Mouse (Mus musculus) common myeloid progenitor, adult 5-6 weeks (primary cell): ENCODE measurements around the gene Adamts10. TPM values are rescaled to one million over a fixed set of nuclear protein-coding genes. Genes with fewer than 3 reads are reported as not detected.
A peak's percentile ranks its signal among the peaks of the same experiment; 100 is the strongest.

Experiments used
- ATAC-seq: replicated peaks from 2 replicates; pipeline ENCODE4 v1.8.0; 2016; ENCODE audit warnings: low read depth, mild to moderate bottlenecking, moderate TSS enrichment, inconsistent platforms; ENCODE audit not compliant: poor library complexity, severe bottlenecking
- total RNA-seq: library from RNA; stranded (forward); fragments of 200-1000, 187-1606 nt; gene quantifications from 2 replicates; pipeline ENCODE4 v1.2.3, GENCODE M21; 2017

Gene Adamts10
- total RNA-seq, 1 experiment from 2014 or later, result 28.0 TPM

- ATAC-seq, result no peak
These were observed 28.1 kb downstream of the Adamts10 start for GRCm38 (mm10) chr17:33552113-33552512.

- ATAC-seq, result no peak
These were observed 29.0 kb downstream of the Adamts10 start for GRCm38 (mm10) chr17:33552964-33553363.

GRCm38 (mm10) chr17:33554536-33554935 is 30.5 kb downstream of the Adamts10 start:
- ATAC-seq, result no peak

GRCm38 (mm10) chr17:33555223-33555855 is 31.3 kb downstream of the Adamts10 start, which contains the start of gene Myo1f:
Gene Myo1f (plus strand): TSS chr17:33555707.
- peak; percentile 94 for ATAC-seq

GRCm38 (mm10) chr17:33557922-33558321 is 33.9 kb downstream of the Adamts10 start:
- no peak for ATAC-seq

GRCm38 (mm10) chr17:33563527-33564076 is 39.6 kb downstream of the Adamts10 start:
- ATAC-seq, result peak; percentile 79

- no peak for ATAC-seq
These were observed 40.6 kb downstream of the Adamts10 start for GRCm38 (mm10) chr17:33564599-33564998.

- ATAC-seq, result peak; percentile 87
These were observed 42.2 kb downstream of the Adamts10 start for GRCm38 (mm10) chr17:33566182-33566581.

GRCm38 (mm10) chr17:33584061-33584460 is 60.1 kb downstream of the Adamts10 start:
- no peak for ATAC-seq

- ATAC-seq, result no peak
These were observed 62.0 kb downstream of the Adamts10 start for GRCm38 (mm10) chr17:33586011-33586410.

- ATAC-seq, result no peak
These were observed 73.3 kb downstream of the Adamts10 start for GRCm38 (mm10) chr17:33597271-33597670.

GRCm38 (mm10) chr17:33598506-33598905 is 74.5 kb downstream of the Adamts10 start:
- ATAC-seq, result no peak

- no peak for ATAC-seq
These were observed 76.0 kb downstream of the Adamts10 start for GRCm38 (mm10) chr17:33599836-33600475.

GRCm38 (mm10) chr17:33600831-33601230 is 76.8 kb downstream of the Adamts10 start:
- no peak for ATAC-seq

GRCm38 (mm10) chr17:33601947-33602346 is 77.9 kb downstream of the Adamts10 start:
- ATAC-seq, result no peak

Other genes with a start within 250 kb of the Adamts10 start
- gene Zfp955b, start 234.7 kb upstream of the Adamts10 start, total RNA-seq, result 8.8 and 9.5 TPM in 2 replicates
- 15.0 and 20.6 TPM in 2 replicates for gene Zfp81, start 165.3 kb upstream of the Adamts10 start, total RNA-seq
- gene Zfp101, start 129.6 kb upstream of the Adamts10 start, total RNA-seq, result 23.0 and 34.0 TPM in 2 replicates
- gene Actl9, start 91.3 kb upstream of the Adamts10 start, total RNA-seq, result not detected in 2 replicates
- 37.1 and 75.5 TPM in 2 replicates for gene Myo1f, start 31.5 kb downstream of the Adamts10 start, total RNA-seq
- 17.3 and 18.4 TPM in 2 replicates for gene Zfp414, start 104.9 kb downstream of the Adamts10 start, total RNA-seq
- gene Pram1, start 113.9 kb downstream of the Adamts10 start, total RNA-seq, result 2.8 TPM in 1 of 2 replicates, not detected in the other
- 414 and 543 TPM in 2 replicates for gene Hnrnpm, start 162.7 kb downstream of the Adamts10 start, total RNA-seq
- gene March2, start 194.5 kb downstream of the Adamts10 start, total RNA-seq, result 31.5 and 35.0 TPM in 2 replicates
- gene Rab11b, start 236.3 kb downstream of the Adamts10 start, total RNA-seq, result 42.5 and 65.0 TPM in 2 replicates